Mouse (Mus musculus): Measurements from ENCODE around the gene Ldhb. TPM values are rescaled to one million over a fixed set of nuclear protein-coding genes. Genes with fewer than 3 reads are reported as not detected.
"Not testable (repeated sequence)": the region's sequence is repeated elsewhere in the genome, so short reads cannot be mapped to it uniquely, and the experiment has no call there.

The Ldhb gene
- polyA plus RNA-seq, 1 experiment from 2014 or later: 19.7 TPM

DNA sequence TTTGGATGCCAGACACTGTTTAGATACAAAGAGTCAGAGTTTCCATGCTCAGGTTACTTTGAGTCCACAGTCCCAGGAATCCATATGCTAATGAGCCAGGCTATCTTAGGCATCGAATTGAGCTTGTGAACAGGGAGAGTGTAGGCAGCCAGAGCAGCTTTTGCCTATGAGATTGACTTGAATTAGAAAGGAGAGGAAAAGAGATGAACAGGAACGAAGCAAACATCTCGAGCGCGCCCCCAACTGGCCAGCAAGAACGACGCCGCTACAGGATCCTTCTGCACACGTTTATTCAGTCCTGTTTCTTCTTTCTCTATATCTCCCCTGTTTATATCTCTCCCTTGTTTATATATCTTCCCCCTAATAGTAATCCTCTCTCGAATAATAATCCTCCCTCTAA, 7.2 kb upstream of the Ldhb start:
- Histone ChIP-seq H3K36me3 (replicated peaks) (no peaks in the 10 kb centered on the region), H3K9me3 (replicated peaks) (no peaks in the 10 kb centered on the region), H3K4me1 (replicated peaks) (no peaks in the 10 kb centered on the region), H3K27me3 (peaks cover 10% of the 10 kb centered on the region), H3K9ac (no peak overlapping the region), H3K4me3 (replicated peaks) (no peak overlapping the region), H3K4me2 (no peak overlapping the region), H3K27ac (replicated peaks) (no peak overlapping the region)
- ATAC-seq (ENCODE audit: insufficient read depth): no peak
- 4% methylated on average over 10 of the region's 10 CpGs for WGBS (ENCODE audit: insufficient replicate concordance)

GRCm38 (mm10) chr6:142512902-142513301, 5.1 kb upstream of the Ldhb start:
- H3K27ac ChIP-seq (replicated peaks): no peak overlapping the region
- no peak for ATAC-seq (ENCODE audit: insufficient read depth)

DNA sequence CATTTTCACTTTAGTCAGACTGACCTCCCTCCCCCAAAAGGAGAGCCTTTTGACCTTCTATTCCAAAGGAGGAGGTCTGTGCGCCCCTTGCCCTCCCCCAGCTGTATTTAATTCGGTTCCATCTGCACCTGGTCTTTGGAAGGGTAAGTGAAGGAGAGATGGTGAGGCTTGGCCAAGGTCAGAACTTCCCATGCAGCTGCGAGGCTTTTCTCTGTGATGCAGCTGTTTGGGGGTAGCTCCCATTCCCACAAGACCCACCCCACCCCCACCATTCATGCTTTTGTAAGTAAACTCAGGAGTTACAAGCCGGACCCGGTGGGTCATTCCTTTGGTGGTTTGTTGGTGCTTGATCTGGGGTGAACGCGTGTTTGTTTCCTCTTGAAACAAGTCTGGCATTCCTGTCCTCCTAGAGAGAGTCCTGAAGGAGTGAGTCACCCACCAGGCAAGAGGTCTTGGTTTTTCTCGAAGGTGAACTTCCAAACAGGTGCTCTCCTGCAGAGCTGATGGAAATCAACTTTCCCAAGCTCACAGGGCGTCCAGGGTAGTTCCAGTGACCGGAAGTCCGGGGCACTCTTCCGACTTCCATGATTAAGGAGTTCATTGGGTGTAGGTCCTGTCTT, 3.9 kb upstream of the Ldhb start:
- H3K27ac ChIP-seq (replicated peaks): no peak overlapping the region
- no peak overlapping the region for H3K9ac ChIP-seq
- H3K36me3 ChIP-seq (replicated peaks): no peaks in the 10 kb centered on the region
- no peak for ATAC-seq (ENCODE audit: insufficient read depth)
- H3K9me3 ChIP-seq (replicated peaks): no peaks in the 10 kb centered on the region
- 18% methylated on average over 12 of the region's 12 CpGs for WGBS (ENCODE audit: insufficient replicate concordance)
- no peak overlapping the region for H3K4me3 ChIP-seq (replicated peaks)
- H3K27me3 ChIP-seq: peaks cover 31% of the 10 kb centered on the region
- peaks cover 8% of the 10 kb centered on the region for H3K4me1 ChIP-seq (replicated peaks)
- H3K4me2 ChIP-seq: no peak overlapping the region

More at GRCm38 (mm10) chr6:142512902-142513301, 5.1 kb upstream of the Ldhb start:
- H3K27me3 ChIP-seq: peaks cover 18% of the 10 kb centered on the region
- no peaks in the 10 kb centered on the region for H3K36me3 ChIP-seq (replicated peaks)
- no peak overlapping the region for H3K4me2 ChIP-seq
- no peaks in the 10 kb centered on the region for H3K4me1 ChIP-seq (replicated peaks)
- H3K4me3 ChIP-seq (replicated peaks): no peak overlapping the region
- 28% methylated on average over 3 of the region's 3 CpGs for WGBS (ENCODE audit: insufficient replicate concordance)
- no peak overlapping the region for H3K9ac ChIP-seq
- H3K9me3 ChIP-seq (replicated peaks): no peaks in the 10 kb centered on the region

GRCm38 (mm10) chr6:142508663-142509062, 906 bp upstream of the Ldhb start:
- WGBS (ENCODE audit: insufficient replicate concordance): 26% methylated on average over 4 of the region's 4 CpGs
- H3K4me2 ChIP-seq: no peak overlapping the region
- H3K4me3 ChIP-seq (replicated peaks): no peak overlapping the region
- peaks cover 34% of the 10 kb centered on the region for H3K27me3 ChIP-seq
- H3K27ac ChIP-seq (replicated peaks): no peak overlapping the region
- ATAC-seq (ENCODE audit: insufficient read depth): no peak
- H3K4me1 ChIP-seq (replicated peaks): peaks cover 8% of the 10 kb centered on the region
- no peak overlapping the region for H3K9ac ChIP-seq
- H3K9me3 ChIP-seq (replicated peaks): no peaks in the 10 kb centered on the region
- no peaks in the 10 kb centered on the region for H3K36me3 ChIP-seq (replicated peaks)

- ATAC-seq (ENCODE audit: insufficient read depth): no peak
- Histone ChIP-seq H3K4me3 (replicated peaks) (peak overlapping the region; percentile 44), H3K27me3 (peaks cover 31% of the 10 kb centered on the region), H3K9ac (no peak overlapping the region), H3K9me3 (replicated peaks) (no peaks in the 10 kb centered on the region), H3K36me3 (replicated peaks) (no peaks in the 10 kb centered on the region), H3K27ac (replicated peaks) (no peak overlapping the region), H3K4me2 (peak overlapping the region; percentile 63), H3K4me1 (replicated peaks) (peaks cover 8% of the 10 kb centered on the region)
- WGBS (ENCODE audit: insufficient replicate concordance): 5% methylated on average over 30 of the region's 30 CpGs
Measured at GRCm38 (mm10) chr6:142507033-142507784, 548 bp downstream of the Ldhb start.

DNA sequence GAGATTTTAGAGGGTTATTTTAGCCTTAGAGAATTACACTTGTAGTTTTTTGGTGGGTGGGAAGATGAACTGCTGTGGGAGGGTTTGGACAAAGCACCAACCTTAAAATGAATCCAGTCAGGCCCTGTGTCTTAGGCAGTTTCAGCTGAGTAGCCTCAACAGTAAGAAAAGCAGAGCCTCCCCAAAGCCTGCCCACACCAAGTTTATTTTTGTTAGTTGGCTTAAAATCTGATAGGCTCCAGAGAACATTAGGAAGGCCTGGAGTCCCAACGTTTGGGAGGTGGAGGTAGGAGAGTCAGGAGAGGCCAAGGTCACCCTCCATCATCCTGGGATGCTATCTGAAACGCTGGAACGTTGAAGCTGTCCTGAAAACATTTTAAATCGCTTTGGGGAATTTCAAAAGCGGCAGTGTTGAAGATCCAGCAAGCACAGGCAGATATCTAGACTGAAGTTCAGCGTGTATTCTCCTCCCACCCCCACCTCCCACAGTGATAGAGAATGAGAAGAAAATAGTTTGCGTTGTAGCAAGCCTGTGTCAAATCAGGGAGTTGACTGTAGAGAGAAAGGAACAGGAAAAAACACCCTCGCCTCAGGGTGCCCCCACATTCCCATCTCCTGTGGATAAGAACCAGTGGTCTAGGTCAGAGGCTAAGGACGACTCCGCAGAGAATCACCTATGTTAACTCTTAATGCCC, 1.3 kb downstream of the Ldhb start:
- H3K4me3 ChIP-seq (replicated peaks): peak overlapping the region; percentile 44; the same call in 1 of the 2 replicates
- H3K27me3 ChIP-seq: peaks cover 26% of the 10 kb centered on the region
- 22% methylated on average over 10 of the region's 10 CpGs for whole genome bisulfite sequencing (ENCODE audit: insufficient replicate concordance)
- ATAC-seq (ENCODE audit: insufficient read depth): no peak
- no peak overlapping the region for H3K27ac ChIP-seq (replicated peaks)
- no peaks in the 10 kb centered on the region for H3K36me3 ChIP-seq (replicated peaks)
- peaks cover 8% of the 10 kb centered on the region for H3K4me1 ChIP-seq (replicated peaks)
- no peak overlapping the region for H3K9ac ChIP-seq
- H3K4me2 ChIP-seq: peak overlapping the region; percentile 63; the same call in 1 of the 2 replicates
- H3K9me3 ChIP-seq (replicated peaks): no peaks in the 10 kb centered on the region

DNA sequence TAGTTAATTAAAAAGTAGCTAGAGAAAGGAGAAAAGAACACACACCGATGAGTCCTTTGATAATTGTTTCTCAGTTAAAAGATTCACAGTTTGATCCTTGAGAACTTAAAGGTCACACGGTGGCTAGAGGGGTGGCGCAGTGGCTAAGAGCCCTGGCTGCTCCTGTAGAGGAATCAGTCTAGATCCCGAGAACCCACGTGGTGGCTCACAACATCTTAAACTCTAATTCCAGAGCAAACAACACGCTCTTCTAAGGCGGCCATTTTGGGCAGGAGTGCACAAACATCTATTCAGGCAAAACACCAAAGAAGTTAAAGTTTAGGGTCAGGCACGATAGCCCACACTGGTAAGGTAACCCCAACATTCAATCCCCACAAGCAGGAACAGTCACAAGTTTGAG, 4.2 kb downstream of the Ldhb start:
- Histone ChIP-seq H3K4me1 (replicated peaks) (peaks cover 8% of the 10 kb centered on the region), H3K9ac (no peak overlapping the region), H3K9me3 (replicated peaks) (no peaks in the 10 kb centered on the region), H3K27me3 (peaks cover 23% of the 10 kb centered on the region), H3K27ac (replicated peaks) (no peak overlapping the region), H3K4me2 (no peak overlapping the region), H3K36me3 (replicated peaks) (no peaks in the 10 kb centered on the region), H3K4me3 (replicated peaks) (no peak overlapping the region)
- ATAC-seq (ENCODE audit: insufficient read depth): no peak
- WGBS (ENCODE audit: insufficient replicate concordance): 66% methylated on average over 8 of the region's 8 CpGs

- peaks cover 7% of the 10 kb centered on the region for H3K4me1 ChIP-seq (replicated peaks)
- no peak for ATAC-seq (ENCODE audit: insufficient read depth)
- no peaks in the 10 kb centered on the region for H3K36me3 ChIP-seq (replicated peaks)
- H3K9me3 ChIP-seq (replicated peaks): no peaks in the 10 kb centered on the region
- H3K27me3 ChIP-seq: peaks cover 13% of the 10 kb centered on the region
- 77% methylated on average over 10 of the region's 10 CpGs for WGBS (ENCODE audit: insufficient replicate concordance)
- no peak overlapping the region for H3K4me2 ChIP-seq
- no peak overlapping the region for H3K4me3 ChIP-seq (replicated peaks)
- H3K27ac ChIP-seq (replicated peaks): no peak overlapping the region
- no peak overlapping the region for H3K9ac ChIP-seq
Measured at GRCm38 (mm10) chr6:142502519-142503125, 5.1 kb downstream of the Ldhb start.

- not testable (repeated sequence) for H3K36me3 ChIP-seq (replicated peaks); ATAC-seq (ENCODE audit: insufficient read depth); H3K4me1 ChIP-seq (replicated peaks); H3K9me3 ChIP-seq (replicated peaks); H3K9ac ChIP-seq; H3K4me3 ChIP-seq (replicated peaks); H3K27ac ChIP-seq (replicated peaks); H3K4me2 ChIP-seq; H3K27me3 ChIP-seq
- 78% methylated on average over 6 of the region's 6 CpGs for WGBS (ENCODE audit: insufficient replicate concordance)
Measured at GRCm38 (mm10) chr6:142490114-142490513, 17.6 kb downstream of the Ldhb start.

DNA sequence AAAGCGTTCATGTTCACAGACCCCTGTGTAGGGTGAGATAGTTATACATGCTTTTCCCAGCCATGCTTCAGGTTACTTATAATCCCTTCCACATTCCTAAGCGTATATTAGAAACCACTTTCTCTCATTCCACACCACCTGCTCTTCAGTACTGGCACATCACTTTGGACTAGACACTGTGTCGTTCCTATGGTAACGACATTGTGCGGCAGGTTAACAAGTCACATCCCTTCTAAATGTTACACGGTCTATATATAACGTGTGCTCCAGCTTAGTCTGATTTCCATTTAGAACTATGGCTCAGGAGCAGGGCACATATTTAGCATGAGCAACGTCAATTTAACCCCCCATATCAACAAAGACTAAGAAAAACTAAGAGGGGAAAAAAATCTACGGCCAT, 20.1 kb downstream of the Ldhb start:
- no peaks in the 10 kb centered on the region for H3K9me3 ChIP-seq (replicated peaks)
- no peak overlapping the region for H3K27ac ChIP-seq (replicated peaks)
- no peaks in the 10 kb centered on the region for H3K36me3 ChIP-seq (replicated peaks)
- no peak overlapping the region for H3K4me3 ChIP-seq (replicated peaks)
- no peak overlapping the region for H3K9ac ChIP-seq
- 75% methylated on average over 9 of the region's 9 CpGs for WGBS (ENCODE audit: insufficient replicate concordance)
- H3K27me3 ChIP-seq: no peaks in the 10 kb centered on the region
- no peaks in the 10 kb centered on the region for H3K4me1 ChIP-seq (replicated peaks)
- no peak for ATAC-seq (ENCODE audit: insufficient read depth)
- no peak overlapping the region for H3K4me2 ChIP-seq
